In the genomic region with DNA sequence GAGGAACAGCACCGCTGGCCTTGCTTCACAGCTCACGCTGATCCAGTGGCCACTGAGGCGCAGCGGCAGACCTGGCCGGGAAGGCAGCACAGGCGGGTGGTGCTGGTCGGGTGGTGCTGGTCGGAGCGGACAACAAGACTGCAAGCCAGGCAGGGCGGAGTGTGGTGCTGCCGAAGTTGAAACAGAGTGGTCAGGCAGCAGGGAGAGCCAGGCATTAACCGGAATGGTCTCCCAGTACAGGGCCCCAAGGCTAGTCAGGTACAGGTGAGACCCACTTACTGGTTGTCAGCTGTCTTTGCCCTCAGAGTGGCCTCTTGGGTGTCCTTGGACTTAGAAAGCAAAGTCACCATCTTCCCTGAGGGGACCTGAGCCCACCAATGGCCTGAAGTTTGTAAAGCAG, we compare ENCODE assay signal across 22 mouse cellular contexts.
"Had no signal": no experiment of that assay in that cellular context is flagged by ENCODE, and none has a peak within 500 bp of the region (broad histone marks: within the 10 kb centered on the region; RNA-seq: fewer than 3 reads in every experiment).

No protein-coding gene starts in this region.

- H3K4me3 ChIP-seq: limb, embryonic 13.5 days; liver, embryonic 12.5 days; liver, embryonic 15.5 days; lung, embryonic 15.5 days; megakaryocyte, embryonic 14.5 days; neural tube, embryonic 12.5 days; neural tube, embryonic 15.5 days; stomach, embryonic 15.5 days had no signal

- H3K27ac ChIP-seq: liver, embryonic 15.5 days; neural tube, embryonic 12.5 days; neural tube, embryonic 15.5 days had no signal

- H3K9me3 ChIP-seq: limb, embryonic 13.5 days; liver, embryonic 12.5 days; liver, embryonic 15.5 days; lung, embryonic 15.5 days; megakaryocyte, embryonic 14.5 days; neural tube, embryonic 12.5 days; neural tube, embryonic 15.5 days; stomach, embryonic 15.5 days had no signal

- H3K4me2 ChIP-seq: limb, embryonic 13.5 days; liver, embryonic 12.5 days; liver, embryonic 15.5 days; lung, embryonic 15.5 days; midbrain, embryonic 11.5 days; neural tube, embryonic 12.5 days; neural tube, embryonic 15.5 days; stomach, embryonic 15.5 days had no signal

- ATAC-seq: intestine, postnatal 0 days; liver, embryonic 12.5 days had no signal

- H3K9ac ChIP-seq: limb, embryonic 13.5 days; liver, embryonic 12.5 days; liver, embryonic 15.5 days; lung, embryonic 15.5 days; neural tube, embryonic 12.5 days; neural tube, embryonic 15.5 days; stomach, embryonic 15.5 days had no signal

- H3K4me1 ChIP-seq: liver, embryonic 15.5 days had no signal

- H3K36me3 ChIP-seq: limb, embryonic 13.5 days; liver, embryonic 12.5 days; liver, embryonic 15.5 days; lung, embryonic 15.5 days; neural tube, embryonic 12.5 days; neural tube, embryonic 15.5 days; stomach, embryonic 15.5 days had no signal

- DNase-seq: kidney, postnatal 10 days; kidney, postnatal 4 days; left cerebral cortex, postnatal 4 days; liver; lung, adult 18-20 months; lung, postnatal 10 days; lung, postnatal 36 days; midbrain, embryonic 14.5 days; right cerebral cortex, adult 18-20 months; right cerebral cortex, postnatal 25 days; spleen, adult 18-20 months; thymus, postnatal 25 days had no signal

- H3K27me3 ChIP-seq: limb, embryonic 13.5 days; liver, embryonic 12.5 days; liver, embryonic 15.5 days; lung, embryonic 15.5 days; neural tube, embryonic 12.5 days; neural tube, embryonic 15.5 days; stomach, embryonic 15.5 days had no signal
